Mouse (Mus musculus) cortical plate, adult 2 months (tissue): ENCODE data around the gene Car8. TPM values are rescaled to one million over a fixed set of nuclear protein-coding genes. Genes with fewer than 3 reads are reported as not detected.
"Not testable (repeated sequence)": the region's sequence is repeated elsewhere in the genome, so short reads cannot be mapped to it uniquely, and the experiment has no call there.

Source experiments
- H3K27ac ChIP-seq: fragments of 200-500 bp; 2 replicates; pipeline ENCODE4 v1.5.1; 2012; ENCODE audit warnings: low read length, control low read depth, inconsistent platforms; ENCODE audit not compliant: insufficient read depth
- H3K4me1 ChIP-seq: fragments of 200-500 bp; 2 replicates; pipeline ENCODE4 v1.6.1; 2011; ENCODE audit warnings: low read length; ENCODE audit not compliant: control insufficient read depth, insufficient read depth
- H3K4me3 ChIP-seq: fragments of 200-500 bp; 2 replicates; pipeline ENCODE4 v1.5.1; 2011; ENCODE audit warnings: mild to moderate bottlenecking, low read length, control low read depth; ENCODE audit not compliant: insufficient read depth
- CTCF ChIP-seq: fragments of 200-500 bp; IDR thresholded peaks from 2 replicates; pipeline ENCODE4 v1.5.1; 2011; ENCODE audit warnings: mild to moderate bottlenecking, control low read depth, low read length; ENCODE audit not compliant: insufficient read depth; ENCODE audit errors: extremely low read depth
- POLR2A ChIP-seq: fragments of 200-500 bp; IDR thresholded peaks from 2 replicates; pipeline ENCODE4 v1.6.1; 2011; ENCODE audit warnings: mild to moderate bottlenecking, low read length, control low read depth; ENCODE audit not compliant: insufficient read depth; ENCODE audit errors: extremely low read depth
- polyA plus RNA-seq: library from polyadenylated mRNA; depleted of rRNA; stranded (reverse); fragments of >200 nt; gene quantifications from 2 replicates; pipeline ENCODE4 v1.2.3, GENCODE M21; 2012

The Car8 gene
- polyA plus RNA-seq, 1 experiment, result 8.9 TPM

GRCm38 (mm10) chr4:8206918-8207573 lies 31.8 kb downstream of the Car8 start:
- TF ChIP-seq POLR2A (no peak), CTCF (no peak)
- Histone ChIP-seq H3K4me3 (no peak overlapping the region), H3K4me1 (no peaks in the 10 kb centered on the region), H3K27ac (no peak overlapping the region)

GRCm38 (mm10) chr4:8205089-8205649 lies 33.7 kb downstream of the Car8 start:
- no peak overlapping the region for H3K4me3 ChIP-seq
- no peak for TF ChIP-seq POLR2A
- no peak for TF ChIP-seq CTCF
- H3K4me1 ChIP-seq, result no peaks in the 10 kb centered on the region
- H3K27ac ChIP-seq, result no peak overlapping the region

DNA sequence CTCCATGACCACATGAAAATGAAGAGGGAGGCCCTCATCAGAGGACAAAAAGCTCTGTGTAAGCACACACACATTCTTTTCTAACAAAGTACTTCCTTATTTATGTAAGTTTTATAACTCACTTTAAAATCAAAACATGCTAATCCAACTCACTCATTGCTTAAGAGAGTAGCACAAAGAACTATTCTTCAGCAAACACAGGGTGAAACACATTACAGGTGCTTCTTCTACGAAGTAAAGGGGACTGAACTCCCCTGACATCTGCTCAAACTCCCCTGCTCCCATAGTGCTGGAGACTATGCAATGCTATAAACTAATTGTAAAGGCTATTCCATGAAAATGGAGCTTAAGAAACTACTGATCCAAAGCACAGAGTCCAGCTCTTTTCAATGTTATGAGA lies 35.5 kb downstream of the Car8 start:
- TF ChIP-seq CTCF, result no peak
- TF ChIP-seq POLR2A, result no peak
- Histone ChIP-seq H3K4me3 (no peak overlapping the region), H3K27ac (no peak overlapping the region), H3K4me1 (no peaks in the 10 kb centered on the region)

DNA sequence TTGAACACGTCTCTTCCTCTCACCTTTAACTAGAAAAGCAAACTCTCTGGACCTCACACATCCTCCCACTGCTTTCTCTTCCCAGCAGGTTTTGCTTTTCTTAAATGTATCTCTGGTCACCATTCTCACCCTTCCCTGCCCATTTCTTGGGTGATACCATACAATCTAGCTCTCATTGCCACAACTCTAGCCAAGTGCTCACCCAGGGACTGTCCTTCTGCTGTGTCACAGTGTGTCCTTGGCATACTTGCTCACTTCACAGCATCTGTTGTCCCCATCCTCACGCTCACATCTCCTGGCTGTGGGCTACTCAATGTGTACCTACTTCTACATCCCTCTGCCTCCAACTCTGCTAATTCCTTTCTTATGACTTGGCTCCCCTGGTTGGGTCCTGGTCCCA lies 37.2 kb downstream of the Car8 start:
- no peak overlapping the region for H3K4me3 ChIP-seq
- H3K27ac ChIP-seq, result no peak overlapping the region
- no peaks in the 10 kb centered on the region for H3K4me1 ChIP-seq
- no peak for TF ChIP-seq CTCF
- TF ChIP-seq POLR2A, result no peak

DNA sequence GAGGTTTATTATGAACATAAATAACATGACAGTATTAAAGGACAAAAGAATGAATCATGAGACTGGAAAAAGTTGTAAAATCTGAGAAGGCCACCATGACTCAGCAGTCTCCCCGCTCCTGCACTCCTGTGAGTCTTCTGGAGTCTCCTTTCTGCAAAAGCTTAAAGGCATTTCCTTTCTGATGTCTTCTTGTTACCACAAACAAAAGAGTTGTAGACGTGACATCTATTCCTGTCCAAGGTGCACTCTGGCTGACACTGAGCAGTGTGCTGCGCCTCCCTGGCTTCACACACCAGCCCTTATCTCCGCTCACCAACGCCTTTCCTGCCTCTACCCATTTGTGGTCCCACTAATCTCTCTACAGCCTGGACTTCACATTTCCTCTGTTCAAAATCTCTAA lies 38.8 kb downstream of the Car8 start:
- Histone ChIP-seq H3K27ac (no peak overlapping the region), H3K4me1 (no peaks in the 10 kb centered on the region), H3K4me3 (no peak overlapping the region)
- TF ChIP-seq POLR2A (no peak), CTCF (no peak)

DNA sequence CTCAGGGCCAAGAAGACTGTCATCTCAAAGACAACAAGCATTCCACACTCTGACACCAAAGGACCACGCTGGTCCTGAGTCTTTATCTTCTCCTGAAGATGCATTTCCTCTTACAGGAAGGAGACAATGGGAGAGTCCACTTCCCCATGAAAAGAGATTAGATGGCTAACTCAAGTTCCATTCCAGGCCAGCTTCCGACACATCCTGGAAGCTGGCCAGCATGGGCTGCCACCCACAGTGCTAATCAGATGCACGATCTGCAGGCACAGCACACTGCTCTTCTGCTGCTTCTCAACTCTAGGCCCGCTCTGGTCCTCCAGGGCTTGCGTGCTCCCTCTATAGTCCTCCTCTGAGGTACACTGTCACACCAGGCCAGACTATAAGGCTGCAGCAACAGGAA lies 40.8 kb downstream of the Car8 start:
- TF ChIP-seq CTCF (no peak), POLR2A (no peak)
- no peaks in the 10 kb centered on the region for H3K4me1 ChIP-seq
- H3K4me3 ChIP-seq, result no peak overlapping the region
- no peak overlapping the region for H3K27ac ChIP-seq

DNA sequence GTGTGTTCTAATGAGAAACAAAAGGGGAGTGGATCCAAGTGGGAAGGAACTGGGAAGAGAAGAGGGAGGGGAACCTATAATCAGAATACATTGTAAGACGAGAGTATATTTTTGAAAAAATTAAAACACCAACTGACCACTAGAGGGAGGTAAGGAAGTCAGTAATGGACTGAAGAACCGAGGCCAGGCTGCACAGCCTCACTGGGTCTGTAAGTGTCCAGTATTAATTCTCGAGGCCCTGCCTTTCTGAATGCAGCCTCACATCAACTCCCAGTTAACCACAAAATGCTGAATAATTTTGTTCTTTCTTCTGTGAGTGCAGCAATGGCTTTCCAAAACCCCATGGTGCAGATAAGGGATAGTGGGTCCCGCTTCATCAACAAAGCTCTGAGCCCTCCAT lies 48.4 kb downstream of the Car8 start:
- no peak overlapping the region for H3K27ac ChIP-seq
- TF ChIP-seq CTCF (no peak), POLR2A (no peak)
- no peak overlapping the region for H3K4me3 ChIP-seq
- H3K4me1 ChIP-seq, result no peaks in the 10 kb centered on the region

GRCm38 (mm10) chr4:8186921-8187687 lies 51.7 kb downstream of the Car8 start:
- H3K27ac ChIP-seq, result no peak overlapping the region
- H3K4me3 ChIP-seq, result no peak overlapping the region
- H3K4me1 ChIP-seq, result no peaks in the 10 kb centered on the region
- TF ChIP-seq CTCF, result no peak
- TF ChIP-seq POLR2A, result no peak

DNA sequence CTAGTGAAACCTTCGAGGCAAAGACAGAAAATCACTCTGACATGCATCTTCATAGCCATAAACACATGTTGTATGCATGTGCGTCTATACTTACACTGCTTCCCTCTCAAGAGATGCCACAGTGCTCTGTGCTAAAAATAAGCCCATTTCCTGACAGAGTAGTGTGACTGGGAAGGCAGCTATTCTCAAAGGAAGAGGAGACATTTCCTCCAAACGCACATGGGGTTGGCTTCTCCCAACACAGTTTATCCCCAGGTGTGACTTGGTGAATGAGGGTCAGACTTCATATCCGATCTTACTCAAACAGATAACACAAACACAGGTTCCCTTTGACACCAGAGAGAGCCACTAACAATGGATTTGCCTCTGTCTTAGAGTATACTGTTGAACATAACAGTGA lies 58.3 kb downstream of the Car8 start:
- TF ChIP-seq CTCF (no peak), POLR2A (no peak)
- no peak overlapping the region for H3K4me3 ChIP-seq
- no peaks in the 10 kb centered on the region for H3K4me1 ChIP-seq
- no peak overlapping the region for H3K27ac ChIP-seq

DNA sequence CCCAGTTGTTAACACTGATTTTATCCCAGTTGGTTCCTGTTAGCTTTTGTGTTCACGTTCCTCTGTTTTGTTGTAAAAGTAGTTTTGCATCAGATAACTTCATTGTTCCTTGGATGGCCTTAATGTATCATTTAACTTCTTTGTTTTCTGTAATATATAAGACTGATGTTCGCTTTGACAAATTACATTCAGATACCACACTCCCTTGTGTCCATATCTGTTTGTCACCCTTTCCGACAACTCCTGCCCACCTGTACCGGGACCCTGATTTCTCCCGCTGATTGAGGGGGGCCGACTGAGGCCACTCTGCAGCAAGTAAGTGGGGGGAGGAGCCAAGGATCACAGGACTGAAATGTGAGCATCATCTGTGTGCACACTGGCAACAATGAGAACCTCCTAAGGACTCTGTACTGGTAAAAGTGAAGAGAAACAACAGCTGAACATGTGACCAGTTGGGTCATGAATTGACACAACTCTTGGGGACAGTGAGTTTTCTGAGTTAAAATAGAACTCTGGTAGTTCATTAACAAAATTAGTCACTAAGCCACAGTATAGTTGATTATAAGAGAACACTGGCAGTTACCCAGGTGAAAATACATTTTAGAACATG lies 84.1 kb downstream of the Car8 start:
- H3K4me3 ChIP-seq, result no peak overlapping the region
- TF ChIP-seq CTCF (no peak), POLR2A (no peak)
- H3K4me1 ChIP-seq, result no peaks in the 10 kb centered on the region
- H3K27ac ChIP-seq, result no peak overlapping the region

DNA sequence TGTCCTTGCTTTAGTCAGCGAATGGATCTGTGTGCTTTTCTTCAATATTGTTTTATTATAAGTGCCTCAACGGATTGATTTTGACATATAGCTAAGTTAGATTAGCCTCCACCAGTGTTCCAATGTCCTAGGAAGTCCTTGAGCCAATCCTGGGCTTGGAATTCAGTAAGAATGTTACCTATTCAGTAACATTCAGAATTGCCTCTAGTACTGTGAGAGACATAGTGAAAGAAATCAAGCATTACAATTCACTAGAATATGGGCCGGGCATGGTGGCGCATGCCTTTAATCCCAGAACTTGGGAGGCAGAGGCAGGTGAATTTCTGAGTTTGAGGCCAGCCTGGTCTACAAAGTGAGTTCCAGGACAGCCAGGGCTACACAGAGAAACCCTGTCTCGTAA lies 84.9 kb downstream of the Car8 start:
- not testable (repeated sequence) for H3K27ac ChIP-seq, H3K4me1 ChIP-seq, H3K4me3 ChIP-seq
